Mouse (Mus musculus) midbrain, embryonic 14.5 days (tissue): Measurements from ENCODE around the gene Cfap61. TPM values are rescaled to one million over a fixed set of nuclear protein-coding genes. Genes with fewer than 3 reads are reported as not detected.

Experiments used
- ATAC-seq: fragments of 200-750 bp; cut with Nextera tagmentation; 2 replicates; pipeline ENCODE4 v1.8.0; 2017; ENCODE audit warnings: moderate number of reproducible peaks, moderate library complexity; ENCODE audit not compliant: low FRiP score, low TSS enrichment
- DNase-seq: peaks from one replicate; pipeline ENCODE4 v3.0.0-alpha.2; 2015
- H3K27ac ChIP-seq: fragments of 300-500 bp; sonication (generic); replicated peaks from 2 replicates; pipeline ENCODE4 v1.5.1; 2014; ENCODE audit warnings: mild to moderate bottlenecking, low read depth, low read length, moderate library complexity
- H3K27me3 ChIP-seq: fragments of 300-500 bp; sonication (generic); 2 replicates; pipeline ENCODE4 v1.6.1; 2014; ENCODE audit warnings: low read length, control low read depth, mixed read lengths; ENCODE audit not compliant: control insufficient read depth, insufficient read depth
- H3K36me3 ChIP-seq: fragments of 300-500 bp; sonication (generic); 2 replicates; pipeline ENCODE4 v1.6.1; 2014; ENCODE audit warnings: low read length, control low read depth; ENCODE audit not compliant: control insufficient read depth, insufficient read depth
- H3K4me1 ChIP-seq: fragments of 300-500 bp; sonication (generic); 2 replicates; pipeline ENCODE4 v1.6.1; 2014; ENCODE audit warnings: mild to moderate bottlenecking, antibody characterized with exemption, low read length, control low read depth; ENCODE audit not compliant: control insufficient read depth, insufficient read depth
- H3K4me2 ChIP-seq: fragments of 300-500 bp; sonication (generic); 2 replicates; pipeline ENCODE4 v1.6.1; 2014; ENCODE audit warnings: mild to moderate bottlenecking, low read length, moderate library complexity
- H3K4me3 ChIP-seq: fragments of 300-500 bp; sonication (generic); replicated peaks from 2 replicates; pipeline ENCODE4 v1.5.1; 2014; ENCODE audit warnings: low read depth, low read length
- H3K9ac ChIP-seq: fragments of 300-500 bp; sonication (generic); replicated peaks from 2 replicates; pipeline ENCODE4 v1.6.1; 2014; ENCODE audit warnings: mild to moderate bottlenecking, low read length, moderate library complexity
- H3K9me3 ChIP-seq: fragments of 300-500 bp; sonication (generic); 2 replicates; pipeline ENCODE4 v1.6.1; 2016; ENCODE audit warnings: low read length, control low read depth, mixed read lengths; ENCODE audit not compliant: control insufficient read depth
- WGBS: fragments of 180-500 bp; shearing (Covaris S2); extraction: QIAGEN DNeasy Blood & Tissue Kit; methylation state at CpG from one replicate; pipeline ENCODE4 v1.1.7; 2014; 5-methylcytosine and 5-hydroxymethylcytosine counted together
- polyA plus RNA-seq: library from polyadenylated mRNA; unstranded; fragments of >200 nt; fragmentation: Nextera tagmentation; extraction: Ambion mirVana; gene quantifications from 2 replicates; pipeline ENCODE4 v1.2.1, GENCODE M21; 2014

The Cfap61 gene
- polyA plus RNA-seq, 1 experiment from 2014 or later: 1.7 TPM

DNA sequence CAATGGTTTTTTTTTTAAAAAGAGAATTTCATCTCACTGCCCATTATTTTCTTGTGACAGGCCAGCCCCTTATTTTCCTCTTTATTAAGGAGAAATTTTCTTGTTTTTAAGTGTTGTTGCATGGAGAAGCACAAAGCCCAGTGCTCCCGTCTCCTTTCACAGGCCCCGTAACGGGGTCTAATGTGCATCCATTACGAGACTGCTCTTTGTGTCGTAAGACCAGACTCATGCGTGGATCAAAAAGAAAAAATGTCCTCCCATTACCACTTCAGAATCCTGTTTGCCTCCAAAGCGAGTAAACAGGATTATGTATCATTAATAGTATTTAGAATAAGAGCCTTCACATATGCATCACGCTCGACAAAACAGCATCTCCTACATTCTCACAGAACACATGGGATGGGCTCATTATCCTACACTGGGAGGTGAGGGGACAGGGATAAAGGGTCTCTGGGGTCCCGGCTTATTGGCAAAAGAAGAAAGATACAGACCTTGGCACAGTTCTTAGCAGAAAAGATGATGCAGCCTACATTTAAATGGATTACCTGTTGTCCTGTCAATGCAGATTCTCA, 166.0 kb downstream of the Cfap61 start:
- 32% methylated on average over 10 of the region's 10 CpGs for WGBS
- Histone ChIP-seq H3K27ac (0 out of 2 replicates have a peak overlapping the region, but pooled peaks have one; percentile 15), H3K9me3 (no peaks in the 10 kb centered on the region), H3K27me3 (no peaks in the 10 kb centered on the region), H3K9ac (no peak overlapping the region), H3K4me3 (no peak overlapping the region), H3K4me2 (no peak overlapping the region), H3K4me1 (no peaks in the 10 kb centered on the region; the same call in 1 of the 2 replicates), H3K36me3 (no peaks in the 10 kb centered on the region)
- DNase-seq: peak; percentile 58
- no peak for ATAC-seq

DNA sequence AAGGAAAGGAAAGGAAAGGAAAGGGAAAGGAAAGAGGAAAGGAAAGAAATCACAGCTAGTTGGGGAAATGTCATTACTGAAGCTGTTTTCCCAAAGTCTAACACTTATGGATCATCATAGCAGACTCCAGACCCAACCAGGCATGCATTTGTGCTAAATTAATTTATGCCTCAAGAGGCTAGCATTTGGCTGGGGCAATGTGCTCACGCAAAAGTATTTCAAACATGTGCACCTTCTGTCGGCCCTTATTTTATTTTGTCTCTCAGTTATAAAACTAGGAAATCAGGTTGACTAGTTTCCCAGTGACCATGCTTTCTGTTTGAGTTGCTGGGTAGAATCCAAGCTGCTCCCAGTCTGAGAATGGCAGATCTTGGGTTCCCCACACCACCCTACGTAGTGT, 168.0 kb downstream of the Cfap61 start:
- no peaks in the 10 kb centered on the region for H3K36me3 ChIP-seq
- ATAC-seq (no peak), DNase-seq (no peak)
- no peak overlapping the region for H3K9ac ChIP-seq
- WGBS: 91% methylated on average over 3 of the region's 3 CpGs
- no peak overlapping the region for H3K4me3 ChIP-seq
- no peaks in the 10 kb centered on the region; the same call in 1 of the 2 replicates for H3K4me1 ChIP-seq
- H3K27me3 ChIP-seq: no peaks in the 10 kb centered on the region
- no peak overlapping the region for H3K4me2 ChIP-seq
- no peak overlapping the region for H3K27ac ChIP-seq
- H3K9me3 ChIP-seq: no peaks in the 10 kb centered on the region

DNA sequence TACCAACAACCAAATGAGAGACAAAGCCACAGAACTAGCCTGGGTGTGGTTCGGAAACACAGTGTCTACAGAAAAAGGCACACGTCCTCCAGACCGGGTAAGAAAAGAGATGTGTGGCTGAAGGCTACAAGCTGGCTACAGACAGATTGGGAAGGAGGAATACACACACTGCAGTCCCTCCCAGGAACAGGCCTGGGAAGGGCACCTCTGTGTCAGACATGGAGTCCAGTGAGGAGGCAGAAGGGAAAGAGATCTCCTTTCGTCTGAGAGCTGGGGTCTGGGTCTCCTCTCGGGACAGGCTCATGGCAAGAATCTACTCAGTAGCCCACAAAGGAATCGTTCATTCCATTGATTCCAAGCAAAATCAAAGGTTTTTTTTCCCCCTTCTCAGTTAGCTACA, 170.8 kb downstream of the Cfap61 start:
- H3K27ac ChIP-seq: no peak overlapping the region
- DNase-seq (no peak), ATAC-seq (no peak)
- no peaks in the 10 kb centered on the region for H3K27me3 ChIP-seq
- H3K4me2 ChIP-seq: no peak overlapping the region
- no peak overlapping the region for H3K4me3 ChIP-seq
- no peak overlapping the region for H3K9ac ChIP-seq
- 74% methylated on average over 6 of the region's 6 CpGs for WGBS
- no peaks in the 10 kb centered on the region for H3K36me3 ChIP-seq
- no peaks in the 10 kb centered on the region; the same call in 1 of the 2 replicates for H3K4me1 ChIP-seq
- no peaks in the 10 kb centered on the region for H3K9me3 ChIP-seq

DNA sequence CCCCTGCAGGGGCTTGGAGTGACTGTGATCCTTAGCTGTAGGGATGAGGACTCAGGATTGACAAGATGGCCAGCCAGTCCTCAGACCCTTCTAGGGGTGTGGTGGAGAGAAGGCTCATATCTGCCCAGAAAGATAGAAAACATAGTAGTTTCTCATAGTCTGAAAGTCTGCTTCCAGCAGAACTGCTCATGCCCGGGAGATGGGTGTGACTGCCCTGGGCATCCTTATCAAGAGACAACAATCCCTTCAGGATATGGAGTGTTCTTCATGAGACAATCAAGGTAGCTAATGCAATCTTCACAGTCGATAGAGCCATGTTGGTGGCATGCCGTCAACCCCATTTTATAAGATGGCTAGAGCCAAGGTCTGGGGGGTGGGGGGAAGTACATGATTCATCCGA, 173.4 kb downstream of the Cfap61 start:
- Histone ChIP-seq H3K27me3 (no peaks in the 10 kb centered on the region), H3K36me3 (no peaks in the 10 kb centered on the region), H3K9ac (no peak overlapping the region), H3K27ac (no peak overlapping the region), H3K4me1 (no peaks in the 10 kb centered on the region), H3K4me2 (no peak overlapping the region), H3K9me3 (no peaks in the 10 kb centered on the region), H3K4me3 (no peak overlapping the region)
- 94% methylated on average over 4 of the region's 4 CpGs for WGBS
- no peak for ATAC-seq
- DNase-seq: no peak

DNA sequence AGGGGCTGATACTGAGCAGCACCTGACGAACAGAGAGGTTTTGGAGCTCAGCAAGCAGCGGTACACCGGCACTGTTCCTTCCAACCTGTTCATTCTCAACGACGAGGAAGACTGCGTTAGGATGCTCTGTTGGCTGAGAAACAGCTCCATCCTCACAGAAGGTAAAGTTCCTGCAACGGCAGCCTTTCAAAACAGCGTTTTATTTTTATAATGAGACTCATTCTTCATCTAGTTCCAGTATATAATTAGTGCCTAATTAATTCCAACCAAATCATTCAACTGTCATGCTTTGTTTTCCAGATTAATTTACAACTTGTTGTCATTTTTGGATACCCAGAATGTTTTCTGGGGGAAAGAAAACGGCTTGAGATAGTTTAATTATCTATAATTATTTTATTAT, 175.3 kb downstream of the Cfap61 start:
- 79% methylated on average over 9 of the region's 9 CpGs for WGBS

DNA sequence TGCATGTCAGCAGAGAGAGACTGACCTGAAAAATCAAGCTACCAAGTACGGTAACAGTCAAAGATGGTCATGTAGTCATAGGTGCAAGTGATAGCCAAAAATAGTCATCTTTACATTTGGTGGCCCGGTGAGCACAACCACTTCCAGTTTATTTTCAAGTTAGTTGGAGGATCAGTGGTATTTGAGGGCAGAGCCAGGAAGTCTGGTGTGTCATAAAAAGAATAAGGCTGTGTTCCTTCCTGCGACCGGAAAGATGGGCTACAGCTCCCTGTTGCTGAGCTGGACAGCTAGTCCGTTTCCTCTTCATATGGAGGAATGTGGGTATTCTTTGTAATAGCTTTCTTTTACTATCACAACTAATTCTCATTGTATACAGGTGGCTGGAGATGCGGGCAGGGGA, 181.7 kb downstream of the Cfap61 start:
- Histone ChIP-seq H3K27ac (no peak overlapping the region), H3K36me3 (no peaks in the 10 kb centered on the region), H3K4me3 (no peak overlapping the region), H3K9ac (no peak overlapping the region), H3K4me2 (no peak overlapping the region), H3K4me1 (peaks cover 7% of the 10 kb centered on the region; the same call in 1 of the 2 replicates), H3K9me3 (no peaks in the 10 kb centered on the region), H3K27me3 (no peaks in the 10 kb centered on the region)
- no peak for ATAC-seq
- no peak for DNase-seq
- 95% methylated on average over 6 of the region's 6 CpGs for WGBS

More for the DNA sequence above, 175.3 kb downstream of the Cfap61 start:
- H3K9me3 ChIP-seq: no peaks in the 10 kb centered on the region
- no peak for DNase-seq
- no peaks in the 10 kb centered on the region for H3K27me3 ChIP-seq
- no peak overlapping the region for H3K9ac ChIP-seq
- H3K4me1 ChIP-seq: no peaks in the 10 kb centered on the region
- H3K27ac ChIP-seq: no peak overlapping the region
- H3K36me3 ChIP-seq: no peaks in the 10 kb centered on the region
- H3K4me3 ChIP-seq: no peak overlapping the region
- H3K4me2 ChIP-seq: no peak overlapping the region
- no peak for ATAC-seq

DNA sequence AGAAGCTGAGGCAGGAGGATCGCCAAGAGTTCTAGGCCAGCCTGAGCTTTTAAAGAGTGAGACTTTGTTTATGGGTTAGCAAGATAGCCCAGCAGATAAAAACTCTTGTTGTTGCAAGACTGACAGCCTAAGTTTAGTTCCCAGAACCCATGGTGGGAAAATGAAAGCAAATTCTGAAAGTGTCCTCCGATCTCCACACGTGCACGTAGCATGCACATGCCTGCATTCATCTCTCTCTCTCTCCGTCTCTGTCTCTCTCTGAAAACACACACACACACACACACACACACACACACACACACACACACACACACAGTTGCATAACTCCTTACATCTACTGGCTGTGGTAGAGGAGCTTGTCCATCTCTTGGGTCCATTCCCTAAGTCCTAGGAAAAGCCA, 182.1 kb downstream of the Cfap61 start:
- H3K4me3 ChIP-seq: no peak overlapping the region
- no peak overlapping the region for H3K4me2 ChIP-seq
- 93% methylated on average over 5 of the region's 5 CpGs for WGBS
- no peak overlapping the region for H3K9ac ChIP-seq
- H3K27ac ChIP-seq: no peak overlapping the region
- H3K4me1 ChIP-seq: peaks cover 7% of the 10 kb centered on the region; the same call in 1 of the 2 replicates
- DNase-seq: no peak
- H3K9me3 ChIP-seq: no peaks in the 10 kb centered on the region
- H3K27me3 ChIP-seq: no peaks in the 10 kb centered on the region
- no peaks in the 10 kb centered on the region for H3K36me3 ChIP-seq
- no peak for ATAC-seq

DNA sequence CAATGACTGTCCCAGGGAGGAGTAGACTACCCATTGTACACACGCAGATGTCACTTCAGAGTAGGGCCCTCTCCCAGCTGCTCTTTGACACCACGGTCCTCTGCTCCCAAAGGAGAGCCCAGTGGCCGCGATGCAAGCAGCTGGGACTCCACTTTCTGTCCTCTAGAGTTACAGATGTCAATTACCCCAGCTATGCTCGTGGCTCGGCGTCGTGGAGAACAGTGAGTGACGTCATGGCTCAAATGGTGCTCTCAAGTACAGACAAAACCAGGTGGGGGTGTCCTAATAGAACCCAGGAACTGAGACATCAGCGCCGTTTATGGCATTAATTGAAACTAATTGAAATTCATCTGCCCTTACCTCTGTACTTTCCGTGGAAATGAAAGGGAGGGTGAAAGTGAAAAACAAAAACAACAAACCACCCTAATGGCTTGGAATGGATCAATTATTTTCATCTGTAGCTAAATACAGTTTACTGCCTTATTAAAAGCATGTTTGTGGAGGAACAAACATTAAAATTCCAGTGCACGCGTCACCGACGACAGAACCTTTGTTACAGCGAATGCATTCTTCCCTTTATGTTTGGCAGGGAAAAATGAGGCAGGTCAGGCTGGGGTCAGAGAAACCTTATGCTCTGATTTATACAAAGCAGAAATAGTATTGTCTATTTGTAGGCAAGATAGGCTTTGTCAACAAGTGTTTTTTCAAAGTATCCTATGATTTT, 182.8 kb downstream of the Cfap61 start:
- no peaks in the 10 kb centered on the region for H3K9me3 ChIP-seq
- H3K9ac ChIP-seq: no peak overlapping the region
- ATAC-seq (no peak), DNase-seq (no peak)
- H3K4me3 ChIP-seq: no peak overlapping the region
- 31% methylated on average over 17 of the region's 17 CpGs for WGBS
- no peaks in the 10 kb centered on the region for H3K36me3 ChIP-seq
- peaks cover 7% of the 10 kb centered on the region; the same call in 1 of the 2 replicates for H3K4me1 ChIP-seq
- no peak overlapping the region for H3K4me2 ChIP-seq
- no peak overlapping the region for H3K27ac ChIP-seq
- no peaks in the 10 kb centered on the region for H3K27me3 ChIP-seq

DNA sequence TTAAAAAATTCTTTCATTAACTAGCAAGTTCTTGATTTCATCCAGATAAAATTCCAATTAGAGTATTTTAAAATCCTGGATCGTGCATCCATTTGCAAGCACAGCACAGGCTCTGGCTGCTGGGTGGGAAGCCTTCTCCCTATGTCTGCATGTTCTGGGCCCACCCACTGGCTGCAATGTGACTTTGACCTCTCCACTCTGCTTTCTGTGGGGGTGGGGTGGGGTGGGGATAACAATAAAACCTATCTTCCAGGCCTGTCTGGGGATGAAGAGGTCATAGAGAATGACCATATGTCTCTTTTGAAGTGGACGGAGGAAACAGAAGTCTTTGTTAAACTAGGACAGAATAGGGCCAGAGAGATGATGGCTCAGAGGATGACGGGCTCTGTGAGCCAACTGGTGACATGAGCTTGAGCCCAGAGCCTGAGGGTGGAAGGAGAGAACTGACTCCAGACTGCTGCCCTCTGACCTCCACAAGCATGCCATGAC, 183.4 kb downstream of the Cfap61 start:
- Histone ChIP-seq H3K27ac (no peak overlapping the region), H3K4me3 (no peak overlapping the region), H3K27me3 (no peaks in the 10 kb centered on the region), H3K9me3 (no peaks in the 10 kb centered on the region), H3K9ac (no peak overlapping the region), H3K36me3 (no peaks in the 10 kb centered on the region), H3K4me2 (no peak overlapping the region), H3K4me1 (peaks cover 7% of the 10 kb centered on the region; the same call in 1 of the 2 replicates)
- DNase-seq: no peak
- no peak for ATAC-seq
- WGBS: 20% methylated on average over 3 of the region's 3 CpGs
